Mouse (Mus musculus) lung, postnatal 0 days (tissue): ENCODE measurements at regions not wholly inside any gene's neighbourhood (a gene's known extent, or its start where the extent isn't known, plus 50 kb on each side); places are given as distances from the start of the nearest gene placed in this dataset.

Experiments used
- CTCF ChIP-seq: IDR thresholded peaks from 2 replicates; pipeline ENCODE4 v1.5.1; 2016; ENCODE audit warnings: antibody characterized with exemption, mild to moderate bottlenecking
- EP300 ChIP-seq: IDR thresholded peaks from 2 replicates; pipeline ENCODE4 v1.6.1; 2016; ENCODE audit warnings: antibody characterized with exemption, mild to moderate bottlenecking, control low read depth

- TF ChIP-seq CTCF (no peak), EP300 (peak; percentile 69; the same call in 1 of the 2 replicates)
Observed at GRCm38 (mm10) chr15:6953970-6954791, 79.4 kb upstream of the Osmr start.
